Mouse (Mus musculus): Measurements from ENCODE around the gene Rem2.

Gene Rem2

DNA sequence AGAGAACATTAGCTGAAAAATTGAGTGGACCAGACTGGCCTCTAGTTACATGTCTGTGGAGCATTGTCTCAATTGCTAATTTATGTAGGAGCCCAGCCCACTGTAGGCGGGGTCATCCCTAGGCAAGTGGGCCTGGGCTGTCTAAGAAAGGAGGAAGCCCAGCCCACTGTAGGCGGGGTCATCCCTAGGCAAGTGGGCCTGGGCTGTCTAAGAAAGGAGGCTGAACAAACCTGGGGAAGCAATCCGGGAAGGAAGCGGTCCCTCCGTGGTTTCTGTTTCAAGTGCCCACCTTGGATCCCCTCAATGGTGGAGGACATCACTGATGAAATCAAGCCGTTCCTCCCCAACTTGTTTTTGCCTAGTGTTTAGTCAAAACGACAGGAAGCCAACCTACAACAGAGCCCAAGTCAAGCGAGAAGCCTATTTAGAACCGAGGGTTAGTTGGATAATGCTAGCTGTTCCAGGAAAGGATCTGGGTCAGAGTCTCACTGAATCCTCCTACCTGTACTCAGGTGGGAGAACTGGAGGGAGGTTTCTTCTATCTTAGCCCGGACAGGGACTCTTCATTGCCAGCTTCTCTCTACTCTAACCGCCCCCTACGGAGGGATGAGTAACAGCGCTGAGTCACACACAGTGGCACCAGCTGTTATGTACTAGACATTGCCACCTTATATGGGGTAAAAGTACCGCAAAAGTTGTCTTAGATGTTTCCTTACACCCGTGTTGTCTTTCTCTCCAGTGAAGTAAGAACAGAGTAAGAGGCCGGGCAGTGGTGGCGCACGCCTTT lies 16.6 kb downstream of the Rem2 start:
- DNase-seq: no peak

DNA sequence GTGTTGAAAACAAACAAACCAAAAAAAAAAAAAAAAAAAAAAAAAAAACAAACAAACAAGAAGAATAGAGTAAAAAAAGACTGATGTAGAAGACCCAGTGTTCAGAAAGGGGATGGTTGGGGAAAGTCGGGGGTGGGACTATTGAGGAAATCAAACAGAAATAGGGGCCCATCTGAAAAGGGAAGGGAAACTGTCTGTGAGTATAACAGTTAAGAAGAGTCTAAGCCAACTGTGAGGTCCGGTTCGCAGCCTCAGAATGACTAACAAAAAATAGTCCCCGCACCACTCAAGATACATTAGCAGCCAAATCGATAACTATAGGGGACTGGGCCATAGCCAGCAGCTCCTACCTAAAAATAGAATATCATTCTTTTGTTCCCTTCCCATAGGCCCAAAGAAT lies 17.3 kb downstream of the Rem2 start:
- DNase-seq: no peak

DNA sequence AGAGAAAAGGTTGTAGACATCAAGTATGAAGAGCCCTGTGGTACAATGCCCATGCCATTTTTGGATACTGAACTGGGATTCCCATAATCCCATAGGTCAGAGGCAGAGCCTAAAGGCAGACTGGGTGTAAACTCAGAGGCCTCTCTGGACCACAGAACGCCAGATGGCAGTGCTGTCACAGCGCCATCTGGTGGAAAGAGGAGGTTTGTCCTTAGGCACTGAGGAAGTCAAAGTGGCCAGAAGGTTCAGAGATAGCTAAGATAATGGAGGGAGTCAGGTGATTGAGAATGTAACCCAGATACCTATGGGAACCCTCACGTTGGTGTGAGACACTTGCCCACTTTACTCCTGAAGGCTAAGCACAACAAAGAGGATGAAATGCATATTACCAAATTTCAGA lies 18.3 kb downstream of the Rem2 start:
- DNase-seq: peak; percentile 62

DNA sequence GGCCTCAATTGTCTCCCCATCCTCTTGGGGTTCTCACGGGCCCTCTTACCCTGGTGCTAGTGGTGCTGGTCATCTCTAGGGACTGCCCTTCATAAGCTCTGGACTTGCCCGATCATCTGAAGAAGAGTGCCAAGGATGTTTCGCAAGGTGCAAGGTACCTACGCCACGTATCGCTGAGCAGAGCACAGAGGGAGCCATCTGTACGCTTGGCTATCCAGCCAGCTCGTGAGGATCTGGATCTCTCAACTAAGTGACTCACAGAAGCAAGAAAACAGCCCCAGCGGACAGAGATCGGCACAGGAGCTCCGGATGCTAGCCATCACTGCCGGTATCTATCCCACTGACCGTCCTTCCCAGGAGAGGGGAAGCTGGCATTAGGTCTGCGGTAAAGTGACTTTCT lies 20.8 kb downstream of the Rem2 start:
- no peak for DNase-seq

DNA sequence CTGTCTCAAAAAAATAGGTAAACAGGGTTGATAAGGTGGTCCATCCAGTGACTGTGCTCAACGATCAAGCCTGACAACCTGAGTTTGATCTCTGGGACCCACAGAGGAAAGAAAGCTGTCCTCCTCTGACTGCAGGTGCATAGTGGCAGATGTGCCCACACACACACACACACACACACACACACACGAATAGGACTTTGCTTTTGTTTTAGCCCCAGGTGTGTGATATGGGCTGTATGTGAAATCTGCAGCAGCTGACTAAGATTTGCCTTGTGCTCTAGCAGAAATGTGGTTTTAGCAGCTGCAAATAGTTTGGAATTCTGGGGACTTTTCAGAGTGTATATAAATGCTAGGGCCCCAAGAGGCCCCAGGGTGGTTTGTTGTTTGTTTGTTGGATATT lies 23.4 kb downstream of the Rem2 start:
- no peak for DNase-seq

DNA sequence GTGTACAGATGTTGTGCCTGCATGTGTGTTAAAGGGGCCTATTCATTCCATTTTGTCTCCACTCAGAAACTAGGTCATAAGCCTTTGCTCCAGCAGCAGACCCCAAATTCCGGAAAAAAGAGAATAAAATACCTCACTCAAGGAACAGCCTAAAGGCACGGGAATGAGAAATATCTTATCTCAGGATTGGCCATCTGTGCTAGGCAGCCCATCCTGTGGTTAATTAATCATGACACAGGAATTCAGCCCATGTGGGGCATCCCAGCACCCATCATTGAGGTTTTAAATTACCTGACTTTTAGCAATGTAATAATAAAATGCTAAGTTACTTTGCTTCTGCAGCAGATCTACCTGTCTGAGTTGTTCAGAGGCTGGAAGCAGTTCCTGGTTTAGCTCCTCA lies 25.5 kb downstream of the Rem2 start:
- no peak for DNase-seq

DNA sequence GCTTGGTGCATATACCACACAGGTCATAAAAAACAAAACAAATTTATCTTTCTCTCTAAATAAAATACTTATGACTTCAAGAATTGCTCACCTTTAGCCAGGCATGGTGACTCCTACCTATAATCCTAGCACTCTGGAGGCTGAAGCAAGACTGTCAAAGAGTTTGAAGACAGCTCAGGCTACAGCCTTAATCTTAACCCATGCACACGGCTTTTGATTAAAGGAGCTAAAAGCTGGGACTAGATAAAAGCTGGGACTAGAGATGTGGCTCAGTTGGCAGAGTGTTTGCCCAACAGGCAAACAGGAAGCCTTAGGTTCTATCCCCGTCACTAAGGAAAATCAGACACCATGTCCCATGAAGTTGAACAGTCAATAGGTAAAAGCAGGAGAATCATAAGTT lies 27.2 kb downstream of the Rem2 start:
- DNase-seq: no peak

DNA sequence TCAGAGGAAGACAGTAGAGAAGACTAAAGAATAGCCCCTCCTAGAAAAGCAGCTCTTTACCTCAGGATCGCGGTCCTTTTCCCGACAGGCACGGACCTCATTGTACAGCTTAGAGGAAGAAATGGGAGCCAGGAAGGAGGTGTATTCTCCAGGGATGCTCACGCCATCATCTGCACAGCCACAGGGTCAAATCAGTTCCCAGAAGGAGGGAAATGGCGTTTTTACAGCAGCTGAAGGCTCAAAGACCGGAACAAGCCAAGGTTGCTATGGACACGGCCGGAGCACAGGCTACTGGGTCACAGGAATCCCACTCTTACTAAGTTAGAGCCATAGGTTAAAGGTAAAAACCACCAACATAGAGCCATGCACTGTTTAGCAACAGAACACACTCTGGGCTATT lies 33.9 kb downstream of the Rem2 start:
- DNase-seq: no peak

DNA sequence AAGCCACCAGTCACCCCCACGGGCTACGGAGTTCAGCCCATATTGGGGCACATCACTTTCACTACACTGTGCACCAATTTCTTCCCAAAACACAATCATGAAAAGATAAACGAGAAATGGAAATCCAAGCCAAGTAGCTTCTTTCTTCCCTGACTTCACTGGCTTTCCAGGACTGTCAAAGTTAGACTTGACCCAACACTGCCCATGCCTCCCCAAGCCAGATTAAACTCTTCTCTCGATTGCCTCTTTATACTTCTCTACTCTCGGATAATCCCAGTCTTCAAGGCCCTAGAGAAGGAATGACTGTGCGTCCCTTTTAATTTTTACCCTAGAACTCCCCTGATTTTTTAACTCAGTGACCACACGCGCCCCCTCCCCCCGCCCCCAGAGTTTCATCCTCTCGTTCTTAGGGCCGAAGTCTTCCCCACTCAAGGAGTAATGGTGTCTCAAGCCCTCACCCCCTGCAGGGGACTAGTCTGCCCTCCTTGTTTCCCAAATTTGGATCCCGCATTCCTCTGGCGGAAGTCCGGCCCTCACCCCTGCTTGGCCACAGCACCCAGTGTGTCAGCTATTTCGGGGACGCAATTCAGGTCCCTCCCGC lies 40.9 kb downstream of the Rem2 start:
- DNase-seq: no peak

DNA sequence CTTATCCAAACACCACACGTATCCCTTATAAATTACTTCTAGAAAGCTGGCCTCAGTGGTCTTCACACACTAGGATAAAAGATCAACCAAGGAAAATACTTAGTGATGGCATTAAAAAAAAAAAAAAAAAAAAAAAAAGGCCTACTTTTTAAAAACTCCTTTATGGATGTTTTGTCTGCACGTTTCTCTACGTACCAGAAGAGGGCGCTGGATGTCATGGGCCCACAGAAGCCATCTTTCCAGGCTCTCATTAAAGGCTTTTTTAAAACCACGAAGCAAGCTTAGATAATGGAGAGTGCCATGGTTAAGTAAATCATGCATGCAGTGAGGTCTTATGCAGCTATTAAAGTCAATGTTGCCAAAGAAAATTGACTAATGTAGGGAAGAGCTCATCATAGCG lies 47.7 kb downstream of the Rem2 start:
- no peak for DNase-seq

DNA sequence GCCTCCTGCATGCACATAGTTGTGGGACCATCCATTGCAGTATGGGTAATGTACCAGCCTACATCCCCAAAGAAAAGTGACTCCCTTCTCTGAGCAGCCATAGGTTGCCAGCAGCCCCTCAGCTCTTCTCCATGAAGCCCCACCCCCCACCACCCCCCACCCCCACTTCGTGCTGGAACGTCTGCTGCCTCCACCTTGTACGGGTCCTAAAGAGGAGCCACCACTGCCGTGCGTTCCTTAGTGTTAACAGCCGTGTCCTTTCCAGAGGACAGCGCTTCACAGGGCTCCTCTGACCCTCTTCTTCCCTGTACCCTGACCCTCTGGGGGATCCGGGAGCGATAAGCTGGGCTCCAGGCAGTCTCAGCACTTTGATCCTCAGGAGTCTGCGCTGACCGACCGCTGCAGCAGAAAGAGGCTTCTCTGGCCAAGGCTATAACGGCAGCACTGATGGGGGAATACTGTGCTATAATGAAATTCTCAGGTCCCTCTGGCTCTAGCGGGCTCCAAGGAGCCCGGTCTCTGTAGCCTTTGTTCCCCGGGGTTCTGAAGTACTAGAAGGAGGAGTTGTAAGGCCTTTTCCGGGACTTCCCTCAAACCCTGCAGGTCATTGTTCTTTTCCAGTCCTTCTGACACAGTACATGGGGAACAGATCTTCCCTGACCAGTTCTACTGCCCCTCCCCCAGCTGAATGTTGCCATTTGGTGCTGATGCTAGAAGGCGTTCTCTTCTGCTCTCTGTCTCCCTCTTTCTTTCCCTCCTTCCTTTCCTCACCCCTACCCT lies 51.5 kb downstream of the Rem2 start:
- DNase-seq: no peak

DNA sequence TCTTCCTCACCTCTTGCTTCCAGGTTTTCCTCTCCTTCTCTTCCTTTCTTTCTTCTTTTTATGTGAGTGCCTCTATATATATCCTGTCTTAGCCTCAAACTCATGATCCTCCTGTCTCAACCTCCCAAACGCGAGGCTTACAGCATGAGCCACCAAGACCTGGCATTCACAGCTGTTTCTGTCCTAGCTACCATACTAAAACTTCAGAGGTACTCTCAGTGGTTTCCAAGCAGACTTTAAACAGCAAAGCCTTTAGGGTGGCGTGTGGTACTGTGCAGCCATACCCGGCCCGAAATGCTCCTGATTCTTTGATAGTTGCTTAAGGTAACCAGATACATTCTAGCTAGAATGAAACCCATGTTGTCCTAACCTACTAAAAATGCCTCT lies 52.1 kb downstream of the Rem2 start:
- DNase-seq: no peak

DNA sequence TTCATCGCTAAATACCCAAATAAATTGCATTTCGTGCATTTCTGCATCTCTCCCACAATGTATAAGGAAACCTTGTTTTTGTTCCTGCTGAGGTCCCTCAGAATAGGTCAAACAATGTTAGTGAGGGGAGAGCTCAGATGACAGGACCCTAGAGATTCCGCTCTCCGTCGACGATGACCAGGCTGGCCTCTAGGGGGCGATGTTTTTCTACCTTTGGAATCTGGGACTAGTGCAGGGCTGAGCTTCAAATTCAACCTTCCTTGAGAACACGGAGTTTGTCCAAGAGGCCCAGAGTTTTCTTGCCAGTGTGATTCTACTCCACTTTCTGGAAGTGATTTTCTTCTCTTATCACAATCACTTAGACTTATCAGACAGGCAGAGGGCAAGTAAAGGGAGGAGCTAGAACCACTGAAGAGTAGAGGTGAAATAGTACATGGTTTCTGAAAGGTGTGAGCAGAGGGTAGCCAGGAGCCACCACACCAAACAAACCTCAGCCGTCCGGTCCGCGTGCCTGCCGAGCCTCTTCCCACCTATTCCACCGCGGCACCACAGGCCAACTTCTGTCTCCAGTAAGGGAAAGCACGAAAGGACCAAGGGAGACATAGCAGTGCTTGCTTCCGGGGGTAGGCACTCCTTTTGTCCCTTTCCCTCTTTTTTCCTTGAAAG lies 52.7 kb downstream of the Rem2 start:
- peak; percentile 81 for DNase-seq
